Mouse (Mus musculus): ENCODE measurements around the gene P3h3. TPM values are rescaled to one million over a fixed set of nuclear protein-coding genes. Genes with fewer than 3 reads are reported as not detected.
A peak's percentile ranks its signal among the peaks of the same experiment; 100 is the strongest.

The P3h3 gene
- polyA plus RNA-seq, 1 experiment from 2014 or later, result 0.76 TPM

- Histone ChIP-seq H3K4me1 (ENCODE audit: control insufficient read depth, low read depth, low read length) (no peaks in the 10 kb centered on the region), H3K27me3 (ENCODE audit: control insufficient read depth, insufficient read depth, low read depth, low read length) (no peaks in the 10 kb centered on the region), H3K4me2 (ENCODE audit: low read depth, low read length) (no peak overlapping the region), H3K36me3 (ENCODE audit: control insufficient read depth, insufficient read depth) (no peaks in the 10 kb centered on the region), H3K4me3 (ENCODE audit: low read depth, low read length) (no peak overlapping the region), H3K9me3 (replicated peaks; ENCODE audit: control insufficient read depth, low read length) (no peaks in the 10 kb centered on the region), H3K9ac (ENCODE audit: low read depth, low read length) (no peak overlapping the region), H3K27ac (ENCODE audit: low read length) (no peak overlapping the region)
- no peak for ATAC-seq (ENCODE audit: low read depth)
- WGBS (ENCODE audit: insufficient replicate concordance), result 42% methylated on average over 6 of the region's 6 CpGs
Measured at GRCm38 (mm10) chr6:124879390-124879789, 21.8 kb upstream of the P3h3 start.

- H3K4me1 ChIP-seq (ENCODE audit: control insufficient read depth, low read depth, low read length), result no peaks in the 10 kb centered on the region
- H3K4me2 ChIP-seq (ENCODE audit: low read depth, low read length), result no peak overlapping the region
- H3K9ac ChIP-seq (ENCODE audit: low read depth, low read length), result no peak overlapping the region
- no peak overlapping the region for H3K4me3 ChIP-seq (ENCODE audit: low read depth, low read length)
- no peak overlapping the region for H3K27ac ChIP-seq (ENCODE audit: low read length)
- no peaks in the 10 kb centered on the region for H3K36me3 ChIP-seq (ENCODE audit: control insufficient read depth, insufficient read depth)
- H3K9me3 ChIP-seq (replicated peaks; ENCODE audit: control insufficient read depth, low read length), result no peaks in the 10 kb centered on the region
- no peak for ATAC-seq (ENCODE audit: low read depth)
- no peaks in the 10 kb centered on the region for H3K27me3 ChIP-seq (ENCODE audit: control insufficient read depth, insufficient read depth, low read depth, low read length)
- 12% methylated on average over 2 of the region's 3 CpGs for WGBS (ENCODE audit: insufficient replicate concordance)
Measured at GRCm38 (mm10) chr6:124874348-124874747, 16.8 kb upstream of the P3h3 start.

GRCm38 (mm10) chr6:124866560-124866959 lies 9.0 kb upstream of the P3h3 start:
- no peaks in the 10 kb centered on the region for H3K36me3 ChIP-seq (ENCODE audit: control insufficient read depth, insufficient read depth)
- no peak overlapping the region for H3K9ac ChIP-seq (ENCODE audit: low read depth, low read length)
- WGBS (ENCODE audit: insufficient replicate concordance), result 57% methylated on average over 6 of the region's 7 CpGs
- no peak overlapping the region for H3K4me2 ChIP-seq (ENCODE audit: low read depth, low read length)
- H3K4me3 ChIP-seq (ENCODE audit: low read depth, low read length), result no peak overlapping the region
- peaks cover 41% of the 10 kb centered on the region for H3K27me3 ChIP-seq (ENCODE audit: control insufficient read depth, insufficient read depth, low read depth, low read length)
- peaks cover 5% of the 10 kb centered on the region; the same call in 1 of the 2 replicates for H3K4me1 ChIP-seq (ENCODE audit: control insufficient read depth, low read depth, low read length)
- no peaks in the 10 kb centered on the region for H3K9me3 ChIP-seq (replicated peaks; ENCODE audit: control insufficient read depth, low read length)
- no peak for ATAC-seq (ENCODE audit: low read depth)
- no peak overlapping the region for H3K27ac ChIP-seq (ENCODE audit: low read length)

- 65% methylated on average over 18 of the region's 18 CpGs for WGBS (ENCODE audit: insufficient replicate concordance)
- H3K27me3 ChIP-seq (ENCODE audit: control insufficient read depth, insufficient read depth, low read depth, low read length), result peaks cover 48% of the 10 kb centered on the region
Measured at GRCm38 (mm10) chr6:124865766-124866362, 8.3 kb upstream of the P3h3 start.

GRCm38 (mm10) chr6:124863658-124864298 lies 6.2 kb upstream of the P3h3 start, which contains the start of gene Gpr162:
Gene Gpr162 (minus strand): TSS chr6:124863983.
- Histone ChIP-seq H3K4me3 (ENCODE audit: low read depth, low read length) (peak within 1 kb of the TSS; percentile 46), H3K27ac (ENCODE audit: low read length) (no peak within 1 kb of the TSS), H3K9ac (ENCODE audit: low read depth, low read length) (peak within 1 kb of the TSS; percentile 26; the same call in 1 of the 2 replicates), H3K9me3 (replicated peaks; ENCODE audit: control insufficient read depth, low read length) (no peaks in the 10 kb centered on the region), H3K4me2 (ENCODE audit: low read depth, low read length) (peak within 1 kb of the TSS; percentile 72), H3K36me3 (ENCODE audit: control insufficient read depth, insufficient read depth) (no peaks in the 10 kb centered on the region), H3K27me3 (ENCODE audit: control insufficient read depth, insufficient read depth, low read depth, low read length) (peaks cover 59% of the 10 kb centered on the region), H3K4me1 (ENCODE audit: control insufficient read depth, low read depth, low read length) (peaks cover 5% of the 10 kb centered on the region; the same call in 1 of the 2 replicates)
- ATAC-seq (ENCODE audit: low read depth), result 0 out of 2 replicates have a peak, but pooled peaks have one; percentile 27
- under 1% methylated on average over 32 of the region's 43 CpGs for WGBS (ENCODE audit: insufficient replicate concordance)

More at GRCm38 (mm10) chr6:124865766-124866362, 8.3 kb upstream of the P3h3 start:
- H3K4me1 ChIP-seq (ENCODE audit: control insufficient read depth, low read depth, low read length), result peaks cover 5% of the 10 kb centered on the region; the same call in 1 of the 2 replicates
- ATAC-seq (ENCODE audit: low read depth), result no peak
- no peaks in the 10 kb centered on the region for H3K36me3 ChIP-seq (ENCODE audit: control insufficient read depth, insufficient read depth)
- no peak overlapping the region for H3K4me3 ChIP-seq (ENCODE audit: low read depth, low read length)
- no peaks in the 10 kb centered on the region for H3K9me3 ChIP-seq (replicated peaks; ENCODE audit: control insufficient read depth, low read length)
- H3K4me2 ChIP-seq (ENCODE audit: low read depth, low read length), result no peak overlapping the region
- no peak overlapping the region for H3K27ac ChIP-seq (ENCODE audit: low read length)
- H3K9ac ChIP-seq (ENCODE audit: low read depth, low read length), result no peak overlapping the region

GRCm38 (mm10) chr6:124863125-124863657 lies 5.6 kb upstream of the P3h3 start:
- peak overlapping the region; percentile 46 for H3K4me3 ChIP-seq (ENCODE audit: low read depth, low read length)
- no peaks in the 10 kb centered on the region for H3K9me3 ChIP-seq (replicated peaks; ENCODE audit: control insufficient read depth, low read length)
- H3K9ac ChIP-seq (ENCODE audit: low read depth, low read length), result no peak overlapping the region; the same call in 1 of the 2 replicates
- 0 out of 2 replicates have a peak, but pooled peaks have one; percentile 19 for ATAC-seq (ENCODE audit: low read depth)
- H3K36me3 ChIP-seq (ENCODE audit: control insufficient read depth, insufficient read depth), result no peaks in the 10 kb centered on the region
- WGBS (ENCODE audit: insufficient replicate concordance), result 2% methylated on average over 12 of the region's 16 CpGs
- H3K4me2 ChIP-seq (ENCODE audit: low read depth, low read length), result peak overlapping the region; percentile 72
- H3K4me1 ChIP-seq (ENCODE audit: control insufficient read depth, low read depth, low read length), result peaks cover 5% of the 10 kb centered on the region; the same call in 1 of the 2 replicates
- H3K27me3 ChIP-seq (ENCODE audit: control insufficient read depth, insufficient read depth, low read depth, low read length), result peaks cover 65% of the 10 kb centered on the region
- H3K27ac ChIP-seq (ENCODE audit: low read length), result no peak overlapping the region

- H3K4me1 ChIP-seq (ENCODE audit: control insufficient read depth, low read depth, low read length), result peaks cover 5% of the 10 kb centered on the region; the same call in 1 of the 2 replicates
- peaks cover 71% of the 10 kb centered on the region for H3K27me3 ChIP-seq (ENCODE audit: control insufficient read depth, insufficient read depth, low read depth, low read length)
- ATAC-seq (ENCODE audit: low read depth), result no peak
- no peak overlapping the region for H3K9ac ChIP-seq (ENCODE audit: low read depth, low read length)
- 11% methylated on average over 8 of the region's 8 CpGs for WGBS (ENCODE audit: insufficient replicate concordance)
- no peaks in the 10 kb centered on the region for H3K9me3 ChIP-seq (replicated peaks; ENCODE audit: control insufficient read depth, low read length)
- no peak overlapping the region for H3K4me2 ChIP-seq (ENCODE audit: low read depth, low read length)
- no peak overlapping the region for H3K4me3 ChIP-seq (ENCODE audit: low read depth, low read length)
- no peak overlapping the region for H3K27ac ChIP-seq (ENCODE audit: low read length)
- H3K36me3 ChIP-seq (ENCODE audit: control insufficient read depth, insufficient read depth), result no peaks in the 10 kb centered on the region
Measured at GRCm38 (mm10) chr6:124862406-124863124, 5.0 kb upstream of the P3h3 start.

GRCm38 (mm10) chr6:124861802-124862201 lies 4.2 kb upstream of the P3h3 start:
- Histone ChIP-seq H3K36me3 (ENCODE audit: control insufficient read depth, insufficient read depth) (no peaks in the 10 kb centered on the region), H3K4me3 (ENCODE audit: low read depth, low read length) (no peak overlapping the region), H3K27ac (ENCODE audit: low read length) (no peak overlapping the region), H3K27me3 (ENCODE audit: control insufficient read depth, insufficient read depth, low read depth, low read length) (peaks cover 78% of the 10 kb centered on the region), H3K4me2 (ENCODE audit: low read depth, low read length) (no peak overlapping the region), H3K9me3 (replicated peaks; ENCODE audit: control insufficient read depth, low read length) (no peaks in the 10 kb centered on the region), H3K4me1 (ENCODE audit: control insufficient read depth, low read depth, low read length) (peaks cover 5% of the 10 kb centered on the region; the same call in 1 of the 2 replicates), H3K9ac (ENCODE audit: low read depth, low read length) (no peak overlapping the region)
- 43% methylated on average over 3 of the region's 3 CpGs for WGBS (ENCODE audit: insufficient replicate concordance)
- ATAC-seq (ENCODE audit: low read depth), result no peak
